Mouse (Mus musculus) brown adipose tissue, adult 24 weeks (tissue): ENCODE results near the gene Fam183b. TPM values are rescaled to one million over a fixed set of nuclear protein-coding genes. Genes with fewer than 3 reads are reported as not detected.
"Not testable (repeated sequence)": the region's sequence is repeated elsewhere in the genome, so short reads cannot be mapped to it uniquely, and the experiment has no call there.

ENCODE experiments used
- H3K27ac ChIP-seq: fragments of 200-500 bp; replicated peaks from 2 replicates; pipeline ENCODE4 v1.5.1; 2012; ENCODE audit warnings: low read depth, mild to moderate bottlenecking, low read length
- H3K4me1 ChIP-seq: fragments of 200-500 bp; 2 replicates; pipeline ENCODE4 v1.6.1; 2012; ENCODE audit warnings: low read length, mixed read lengths; ENCODE audit not compliant: control insufficient read depth, insufficient read depth, insufficient read length
- H3K4me3 ChIP-seq: fragments of 200-500 bp; 2 replicates; pipeline ENCODE4 v1.5.1; 2012; ENCODE audit warnings: low read depth, mild to moderate bottlenecking, low read length, moderate library complexity; ENCODE audit not compliant: insufficient read depth
- polyA plus RNA-seq: library from polyadenylated mRNA; stranded (reverse); fragments of >200 nt; gene quantifications from 2 replicates; pipeline ENCODE4 v1.2.4, GENCODE M21; 2012; ENCODE audit not compliant: missing spikeins, insufficient read depth, insufficient read length

The Fam183b gene
- polyA plus RNA-seq, 1 experiment: not detected

GRCm38 (mm10) chr11:58790646-58791045 lies 11.1 kb downstream of the Fam183b start:
- no peaks in the 10 kb centered on the region for H3K4me1 ChIP-seq

GRCm38 (mm10) chr11:58790053-58790452 lies 11.7 kb downstream of the Fam183b start:
- H3K27ac ChIP-seq: no peak overlapping the region
- no peak overlapping the region for H3K4me3 ChIP-seq
- H3K4me1 ChIP-seq: no peaks in the 10 kb centered on the region

More at GRCm38 (mm10) chr11:58790646-58791045, 11.1 kb downstream of the Fam183b start:
- Histone ChIP-seq H3K27ac (no peak overlapping the region), H3K4me3 (no peak overlapping the region)

- H3K4me3 ChIP-seq: no peak overlapping the region
- no peak overlapping the region for H3K27ac ChIP-seq
- no peaks in the 10 kb centered on the region for H3K4me1 ChIP-seq
Observed at GRCm38 (mm10) chr11:58789532-58789931, 12.2 kb downstream of the Fam183b start.

- Histone ChIP-seq H3K4me3 (no peak overlapping the region), H3K4me1 (no peaks in the 10 kb centered on the region), H3K27ac (no peak overlapping the region)
Observed at GRCm38 (mm10) chr11:58788346-58788745, 13.4 kb downstream of the Fam183b start.

- no peak overlapping the region for H3K4me3 ChIP-seq
- no peaks in the 10 kb centered on the region for H3K4me1 ChIP-seq
- no peak overlapping the region for H3K27ac ChIP-seq
Observed at GRCm38 (mm10) chr11:58787651-58788050, 14.1 kb downstream of the Fam183b start.

GRCm38 (mm10) chr11:58784182-58784581 lies 17.6 kb downstream of the Fam183b start:
- no peak overlapping the region for H3K27ac ChIP-seq
- no peaks in the 10 kb centered on the region for H3K4me1 ChIP-seq
- H3K4me3 ChIP-seq: no peak overlapping the region

GRCm38 (mm10) chr11:58782480-58783089 lies 19.2 kb downstream of the Fam183b start, which contains the start of gene Olfr314:
Olfr314 (plus strand) TSS chr11:58782952.
- H3K4me1 ChIP-seq: no peaks in the 10 kb centered on the region
- no peak within 1 kb of the TSS for H3K27ac ChIP-seq
- H3K4me3 ChIP-seq: no peak within 1 kb of the TSS

- no peak within 1 kb of the TSS for H3K27ac ChIP-seq
- no peaks in the 10 kb centered on the region for H3K4me1 ChIP-seq
- no peak within 1 kb of the TSS for H3K4me3 ChIP-seq
Observed at GRCm38 (mm10) chr11:58772888-58773287, 28.9 kb downstream of the Fam183b start, which contains the start of gene Olfr315. Olfr315 (plus strand) TSS chr11:58773188.

GRCm38 (mm10) chr11:58752434-58752833 lies 49.3 kb downstream of the Fam183b start, which contains the start of gene Olfr316:
Olfr316 (plus strand) TSS chr11:58752734.
- Histone ChIP-seq H3K4me3 (no peak within 1 kb of the TSS), H3K4me1 (no peaks in the 10 kb centered on the region), H3K27ac (no peak within 1 kb of the TSS)

GRCm38 (mm10) chr11:58751096-58751495 lies 50.7 kb downstream of the Fam183b start:
- not testable (repeated sequence) for H3K27ac ChIP-seq, H3K4me3 ChIP-seq, H3K4me1 ChIP-seq

Other genes with a start within 250 kb of the Fam183b start
- gene Olfr328, start 246.3 kb downstream of the Fam183b start, polyA plus RNA-seq: not detected in 2 replicates
- gene Olfr224, start 231.4 kb downstream of the Fam183b start, polyA plus RNA-seq: not detected in 2 replicates
- gene Olfr325, start 224.2 kb downstream of the Fam183b start, polyA plus RNA-seq: not detected in 2 replicates
- gene Olfr324, start 206.8 kb downstream of the Fam183b start, polyA plus RNA-seq: not detected in 2 replicates
- gene 2210407C18Rik, start 185.9 kb downstream of the Fam183b start, polyA plus RNA-seq: not detected in 2 replicates
- not detected in 2 replicates for gene Olfr323, start 171.5 kb downstream of the Fam183b start, polyA plus RNA-seq
- not detected in 2 replicates for gene Trim58, start 161.5 kb downstream of the Fam183b start, polyA plus RNA-seq
- not detected in 2 replicates for gene Olfr322, start 143.2 kb downstream of the Fam183b start, polyA plus RNA-seq
- not detected in 2 replicates for gene Olfr320, start 120.9 kb downstream of the Fam183b start, polyA plus RNA-seq
- not detected in 2 replicates for gene Olfr319, start 102.8 kb downstream of the Fam183b start, polyA plus RNA-seq
- gene Olfr318, start 77.9 kb downstream of the Fam183b start, polyA plus RNA-seq: not detected in 2 replicates
- gene Olfr317, start 62.7 kb downstream of the Fam183b start, polyA plus RNA-seq: not detected in 2 replicates
- gene Olfr316, start 49.2 kb downstream of the Fam183b start, polyA plus RNA-seq: not detected in 2 replicates
- gene Olfr315, start 28.8 kb downstream of the Fam183b start, polyA plus RNA-seq: not detected in 2 replicates
- not detected in 2 replicates for gene Olfr314, start 19.0 kb downstream of the Fam183b start, polyA plus RNA-seq
- gene Olfr313, start 13.0 kb upstream of the Fam183b start, polyA plus RNA-seq: not detected in 2 replicates
- not detected in 2 replicates for gene Olfr312, start 27.3 kb upstream of the Fam183b start, polyA plus RNA-seq
- gene Olfr311, start 37.3 kb upstream of the Fam183b start, polyA plus RNA-seq: not detected in 2 replicates
- 0.44 and 0.96 TPM in 2 replicates for gene Gm12258, start 45.2 kb upstream of the Fam183b start, polyA plus RNA-seq
- 2.5 and 4.8 TPM in 2 replicates for gene 2810021J22Rik, start 65.3 kb upstream of the Fam183b start, polyA plus RNA-seq
- 1.8 and 2.0 TPM in 2 replicates for gene Zfp39, start 102.3 kb upstream of the Fam183b start, polyA plus RNA-seq
- not detected in 2 replicates for gene Btnl10, start 115.9 kb upstream of the Fam183b start, polyA plus RNA-seq
- gene Rnf187, start 137.0 kb upstream of the Fam183b start, polyA plus RNA-seq: 76.4 and 79.9 TPM in 2 replicates
- gene Hist3h2ba, start 147.0 kb upstream of the Fam183b start, polyA plus RNA-seq: not detected in 2 replicates
- 8.2 and 12.4 TPM in 2 replicates for gene Hist3h2a, start 152.7 kb upstream of the Fam183b start, polyA plus RNA-seq
- not detected in 2 replicates for gene Trim17, start 152.7 kb upstream of the Fam183b start, polyA plus RNA-seq
- 3.8 and 4.8 TPM in 2 replicates for gene Trim11, start 176.1 kb upstream of the Fam183b start, polyA plus RNA-seq